Mouse (Mus musculus) brain, embryonic 14.5 days (tissue): ENCODE data around the gene Tns3. TPM values are rescaled to one million over a fixed set of nuclear protein-coding genes. Genes with fewer than 3 reads are reported as not detected.
A peak's percentile ranks its signal among the peaks of the same experiment; 100 is the strongest.

Source experiments
- DNase-seq: peaks from one replicate; pipeline ENCODE4 v3.0.0-alpha.2; 2011; ENCODE audit warnings: low read depth
- CTCF ChIP-seq: fragments of 200-500 bp; IDR thresholded peaks from 2 replicates; pipeline ENCODE4 v1.5.1; 2012; ENCODE audit warnings: inconsistent platforms, mild to moderate bottlenecking, moderate library complexity, borderline replicate concordance; ENCODE audit not compliant: insufficient read depth, insufficient read length; ENCODE audit errors: extremely low read depth
- POLR2A ChIP-seq: fragments of 200-500 bp; IDR thresholded peaks from 2 replicates; pipeline ENCODE4 v1.6.1; 2012; ENCODE audit warnings: mild to moderate bottlenecking, inconsistent platforms, borderline replicate concordance; ENCODE audit not compliant: poor library complexity, insufficient read depth, insufficient read length, severe bottlenecking; ENCODE audit errors: extremely low read depth
- polyA plus RNA-seq: library from polyadenylated mRNA; depleted of rRNA; stranded (reverse); fragments of >200 nt; gene quantifications from 2 replicates; pipeline ENCODE4 v1.2.3, GENCODE M21; 2012

The Tns3 gene
- polyA plus RNA-seq, 1 experiment: 12.1 TPM

DNA sequence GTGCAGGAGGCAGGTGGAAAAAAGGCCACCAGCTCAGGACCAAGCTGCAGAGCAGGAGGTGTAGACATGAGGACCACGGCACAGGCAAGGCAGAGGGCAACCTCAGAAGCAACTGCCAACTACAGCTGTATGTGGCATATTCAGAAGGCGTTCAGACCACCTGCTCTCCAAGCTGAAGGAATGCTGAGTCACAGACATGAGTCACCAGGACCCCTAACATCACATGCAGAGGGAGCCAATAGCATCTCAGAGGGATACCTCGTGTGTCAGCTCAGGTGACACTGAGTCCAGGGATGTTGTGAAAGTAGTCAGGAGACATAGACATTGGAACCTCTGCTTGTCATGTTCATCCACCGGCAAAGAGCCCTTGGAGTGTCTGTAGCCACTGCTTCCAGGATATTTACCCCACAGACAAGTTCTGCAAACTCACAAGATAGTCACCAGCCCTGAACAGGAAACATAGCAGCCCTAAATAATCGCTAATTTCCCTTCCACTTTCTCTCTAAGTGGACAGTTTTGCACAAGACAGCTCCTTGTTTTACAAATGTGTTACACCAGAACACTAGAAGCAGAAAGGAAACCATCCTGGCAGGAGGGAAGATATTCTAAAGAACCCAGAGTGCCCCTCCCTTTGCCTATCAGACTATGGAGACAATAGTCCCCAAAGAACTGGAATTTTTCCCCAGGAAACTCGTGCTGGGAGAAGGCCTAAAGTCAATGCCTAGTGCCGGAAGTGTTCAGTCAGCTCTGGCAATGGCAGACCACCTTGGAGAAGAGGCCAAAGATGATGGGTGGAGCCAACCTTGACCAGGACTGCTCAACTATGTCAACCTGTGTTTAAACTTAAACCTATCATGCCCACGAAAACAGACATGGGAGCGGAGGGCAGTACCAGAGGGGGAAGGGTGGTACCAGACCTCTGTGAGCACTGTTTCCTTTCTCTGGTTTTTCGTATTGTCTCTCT, 88.8 kb downstream of the Tns3 start:
- TF ChIP-seq CTCF: no peak
- no peak for TF ChIP-seq POLR2A
- DNase-seq: no peak

DNA sequence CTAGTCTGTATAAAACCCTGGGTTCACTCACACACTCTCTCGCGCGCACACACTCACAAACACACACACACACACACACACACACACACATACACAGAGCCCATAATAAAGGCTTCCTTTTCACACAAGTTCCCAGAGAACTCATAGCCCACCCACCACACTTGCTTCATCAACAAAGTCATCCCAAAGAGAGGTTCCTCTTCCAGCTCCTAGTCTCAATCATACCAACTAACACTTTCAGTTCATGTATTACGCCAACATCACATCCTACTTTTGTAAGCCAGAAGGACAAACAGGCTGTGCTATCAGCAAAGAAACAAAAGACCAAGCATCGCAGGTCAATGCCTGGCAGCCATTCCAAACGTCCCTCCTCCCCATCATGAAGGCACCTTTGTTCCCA, 89.8 kb downstream of the Tns3 start:
- no peak for TF ChIP-seq CTCF
- TF ChIP-seq POLR2A: no peak
- DNase-seq: no peak

DNA sequence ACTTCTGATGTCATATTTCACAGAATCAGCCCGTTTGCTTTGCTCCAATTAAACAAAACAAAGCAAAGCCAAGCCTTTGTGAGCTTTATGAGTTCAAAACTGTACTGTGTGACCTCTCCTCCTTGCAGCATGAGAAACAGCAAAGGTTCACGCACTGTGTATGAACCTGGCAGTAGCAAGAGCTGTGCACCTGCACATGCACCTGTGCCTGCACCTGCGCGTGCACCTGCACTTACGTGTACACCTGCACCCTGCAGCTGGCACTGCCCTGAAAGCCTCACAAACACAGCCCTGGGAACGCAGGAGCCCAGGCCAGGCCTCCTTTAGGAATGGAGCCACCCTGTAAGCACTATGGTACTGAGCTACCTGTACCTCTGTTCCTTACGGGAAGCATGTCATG, 91.6 kb downstream of the Tns3 start:
- no peak for DNase-seq
- TF ChIP-seq POLR2A (no peak), CTCF (no peak)

DNA sequence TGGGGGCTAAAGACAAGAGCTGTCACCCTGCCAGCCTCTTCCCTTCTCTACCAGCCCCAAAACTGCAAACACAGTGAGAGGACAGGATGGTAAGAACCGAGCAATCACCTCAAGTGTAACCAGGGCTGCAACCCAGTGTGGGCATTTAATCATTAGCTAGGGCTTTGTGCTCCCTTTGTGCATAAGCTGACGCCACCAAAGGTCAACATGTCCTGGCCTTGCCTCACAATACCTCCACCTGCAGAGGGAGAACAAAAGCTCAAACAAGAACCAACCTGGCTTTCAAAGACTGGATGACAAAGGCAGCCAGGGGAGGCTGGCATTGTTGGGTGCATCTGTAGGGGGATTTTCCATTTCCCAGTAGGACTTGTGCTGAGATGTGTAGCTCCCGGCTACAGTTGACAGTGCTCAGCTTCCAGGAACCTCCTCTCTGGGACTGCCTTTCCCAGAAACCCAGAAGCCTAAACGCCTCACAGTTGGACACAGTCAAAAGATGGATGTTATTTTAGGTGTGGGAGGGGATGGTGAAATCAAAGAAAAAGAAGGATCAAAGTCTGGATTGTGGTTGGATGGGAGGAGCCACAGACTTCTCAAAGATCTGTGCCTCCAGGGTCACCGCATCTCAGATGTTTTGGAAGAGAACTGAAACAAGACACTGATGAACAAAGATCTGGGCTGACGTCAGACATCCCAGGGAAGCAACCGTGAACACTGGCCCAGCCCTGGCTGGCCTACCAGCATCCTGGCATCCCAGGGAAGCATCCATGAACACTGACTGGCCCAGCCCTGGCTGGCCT, 94.9 kb downstream of the Tns3 start:
- peak; percentile 47 for DNase-seq
- TF ChIP-seq POLR2A (no peak), CTCF (no peak)

DNA sequence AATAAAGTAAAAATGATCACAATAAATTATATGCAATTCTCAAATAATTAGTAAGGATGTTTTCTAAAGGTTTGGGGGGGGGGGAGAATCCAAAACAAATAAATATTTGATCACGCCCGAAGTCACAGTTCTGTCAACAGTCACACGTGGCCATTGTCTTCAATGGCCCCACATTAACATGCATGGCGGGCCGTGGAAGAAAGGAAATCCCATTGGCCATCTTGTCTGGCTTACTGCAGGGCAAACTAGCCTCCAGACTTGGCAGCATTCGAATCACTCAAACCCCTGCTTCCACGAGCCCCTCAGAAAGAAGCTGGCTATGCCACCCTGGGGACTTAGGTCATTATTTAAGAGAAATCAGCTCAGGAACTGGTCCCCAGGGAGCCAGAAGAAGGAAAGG, 95.5 kb downstream of the Tns3 start:
- peak; percentile 38 for DNase-seq
- TF ChIP-seq CTCF: no peak
- no peak for TF ChIP-seq POLR2A

DNA sequence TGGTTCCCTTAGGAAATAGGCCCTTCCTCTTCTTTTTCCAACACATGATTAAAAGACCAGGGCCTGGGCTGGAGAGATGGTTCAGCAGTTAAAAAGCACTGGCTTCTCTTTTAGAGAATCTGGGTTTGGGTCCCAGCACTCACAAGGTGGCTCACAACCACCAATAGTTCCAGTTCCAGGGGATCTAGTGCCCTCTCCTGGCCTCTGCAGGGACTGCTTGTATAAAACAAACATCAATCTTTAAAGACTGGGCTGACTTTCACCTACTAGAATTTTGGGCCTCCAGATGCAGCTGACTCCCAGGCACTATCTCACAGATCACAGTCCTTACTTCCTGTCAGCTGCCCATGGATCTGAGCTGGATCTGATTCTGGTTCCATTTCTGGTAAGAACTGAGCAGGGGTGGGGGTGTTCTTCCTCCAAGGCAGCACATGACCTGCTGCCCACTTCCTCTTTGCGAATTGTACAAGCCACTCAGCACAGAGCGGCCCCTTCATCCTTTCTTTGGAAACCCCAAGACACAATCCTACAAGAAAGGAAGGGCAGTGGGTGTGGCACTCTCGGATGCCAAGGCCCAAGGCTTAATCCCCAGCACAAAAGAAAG, 98.0 kb downstream of the Tns3 start:
- TF ChIP-seq CTCF (peak; percentile 26; the same call in 1 of the 2 replicates), POLR2A (no peak)
- DNase-seq: no peak

DNA sequence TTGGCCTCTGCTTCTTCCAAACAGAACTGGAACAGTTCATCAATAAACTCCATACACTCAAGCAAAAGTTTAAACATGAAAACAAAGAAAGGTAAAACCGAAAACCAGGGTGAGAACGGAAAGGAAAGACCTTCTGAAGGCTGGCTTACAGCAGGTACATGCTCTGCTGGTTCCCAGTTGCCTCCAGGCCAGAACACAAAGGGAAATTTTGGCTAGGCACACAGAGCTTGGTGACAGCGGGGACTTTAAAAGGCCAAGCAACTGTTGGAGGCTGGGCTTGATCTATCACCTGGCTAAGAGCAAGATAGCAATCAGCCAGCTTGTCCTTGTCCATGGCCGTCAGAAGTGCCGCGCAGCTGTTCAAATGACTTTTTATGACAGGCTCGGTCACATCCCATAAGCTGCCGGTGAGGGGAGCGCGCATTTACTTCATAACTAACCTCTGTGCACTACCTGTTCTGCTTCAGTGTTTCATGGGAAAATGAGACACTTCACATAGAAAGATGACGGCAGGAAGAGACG, 105.5 kb downstream of the Tns3 start:
- TF ChIP-seq POLR2A (no peak), CTCF (no peak)
- no peak for DNase-seq

DNA sequence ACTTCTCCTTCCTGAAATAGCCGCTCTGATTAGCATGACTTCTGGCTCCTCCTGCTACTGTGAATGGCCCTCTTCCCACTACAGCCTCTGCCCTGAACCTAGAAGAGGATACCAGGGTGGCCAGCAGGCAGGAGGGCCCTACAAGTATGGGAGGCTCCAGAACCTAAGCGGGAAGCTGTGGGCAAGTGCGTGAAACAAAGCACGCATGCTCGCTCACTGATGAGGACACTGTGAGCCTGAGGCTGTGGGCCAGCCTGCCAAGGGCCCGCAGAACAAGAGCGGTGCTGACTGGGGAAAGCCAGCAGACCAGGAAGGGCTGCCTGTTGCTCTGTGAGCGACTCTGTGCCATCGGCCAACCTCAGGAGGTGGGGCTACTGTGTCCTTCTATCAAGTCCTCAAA, 106.1 kb downstream of the Tns3 start:
- TF ChIP-seq POLR2A (no peak), CTCF (no peak)
- DNase-seq: no peak

DNA sequence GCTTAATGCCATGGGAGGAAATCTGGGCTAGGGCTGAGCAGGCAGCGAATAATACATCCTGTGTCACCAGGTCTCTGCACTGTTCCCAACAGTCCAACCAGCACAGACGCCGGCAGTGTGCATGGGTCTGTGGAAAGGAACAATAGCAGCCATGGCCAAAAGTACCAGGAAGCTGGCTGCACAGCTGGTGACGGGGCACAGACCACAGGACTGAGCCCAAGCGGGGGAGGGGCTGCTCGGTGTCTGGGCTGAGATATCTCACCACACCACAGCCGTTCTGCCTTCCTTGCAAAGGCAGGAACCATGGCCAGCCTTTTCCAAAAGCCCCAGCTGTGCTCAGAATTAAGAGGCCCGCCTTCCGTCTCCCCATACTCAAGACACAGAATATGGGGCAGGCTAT, 107.3 kb downstream of the Tns3 start:
- DNase-seq: peak; percentile 47
- TF ChIP-seq CTCF (no peak), POLR2A (no peak)

DNA sequence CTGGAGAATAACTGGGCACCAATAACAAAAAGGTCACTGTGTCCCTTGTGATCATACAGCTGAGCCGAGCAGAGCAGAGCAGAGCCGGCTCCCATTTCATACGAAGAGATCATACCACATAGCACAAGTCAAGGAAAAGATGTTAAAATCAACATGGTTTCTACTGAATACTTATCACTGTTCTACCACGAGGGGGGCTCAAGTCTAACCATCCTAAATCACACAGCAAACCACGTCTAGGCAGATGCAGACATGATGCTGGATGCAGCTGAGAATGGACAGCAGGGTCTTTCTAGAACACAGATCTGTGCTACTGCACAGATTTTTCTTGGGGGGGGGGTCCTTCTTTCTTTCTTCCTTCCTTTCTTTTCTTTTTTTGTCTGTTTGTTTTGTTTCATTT, 112.6 kb downstream of the Tns3 start:
- no peak for TF ChIP-seq CTCF
- TF ChIP-seq POLR2A: no peak
- DNase-seq: no peak

DNA sequence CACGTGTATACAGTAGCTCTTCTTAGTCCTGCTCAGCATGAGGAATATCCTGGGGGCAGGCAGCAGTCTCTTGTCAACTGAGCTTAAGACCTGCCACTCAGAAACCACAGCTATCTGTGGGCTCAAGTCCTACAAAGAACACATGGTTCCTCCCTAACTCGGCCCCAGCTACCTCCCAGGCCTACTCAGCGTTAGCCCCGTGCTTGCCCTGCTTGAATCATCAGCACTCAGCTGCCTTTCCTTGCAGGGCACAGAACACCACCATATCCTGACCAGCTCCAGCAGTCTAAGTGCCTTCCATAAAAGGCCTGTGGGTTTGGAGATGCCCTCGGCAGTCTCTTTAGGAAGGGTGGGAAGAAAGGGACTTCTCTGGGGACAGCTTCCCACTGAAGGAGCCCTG, 116.7 kb downstream of the Tns3 start:
- DNase-seq: no peak
- no peak for TF ChIP-seq CTCF
- TF ChIP-seq POLR2A: no peak

DNA sequence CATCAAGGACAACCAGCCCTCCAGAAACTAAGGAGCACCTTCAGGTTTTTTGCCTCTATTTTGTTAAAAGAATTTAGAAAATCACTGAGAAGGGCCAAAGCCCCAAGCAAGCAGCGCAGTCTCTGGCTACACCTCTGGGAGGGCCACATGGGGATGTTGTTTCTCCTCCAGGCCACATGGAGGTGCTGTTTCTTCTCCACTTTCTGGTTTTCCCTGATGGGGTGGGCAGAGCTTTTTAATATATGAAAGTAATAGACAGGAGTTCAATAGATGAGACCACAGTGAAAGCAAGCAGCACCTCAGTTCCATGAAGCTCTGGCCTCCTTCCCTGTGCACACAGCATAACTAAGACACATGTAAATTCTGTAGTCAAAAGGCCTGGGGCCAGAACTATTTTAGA, 118.5 kb downstream of the Tns3 start:
- no peak for DNase-seq
- TF ChIP-seq CTCF (peak; percentile 44; the same call in 1 of the 2 replicates), POLR2A (no peak)

DNA sequence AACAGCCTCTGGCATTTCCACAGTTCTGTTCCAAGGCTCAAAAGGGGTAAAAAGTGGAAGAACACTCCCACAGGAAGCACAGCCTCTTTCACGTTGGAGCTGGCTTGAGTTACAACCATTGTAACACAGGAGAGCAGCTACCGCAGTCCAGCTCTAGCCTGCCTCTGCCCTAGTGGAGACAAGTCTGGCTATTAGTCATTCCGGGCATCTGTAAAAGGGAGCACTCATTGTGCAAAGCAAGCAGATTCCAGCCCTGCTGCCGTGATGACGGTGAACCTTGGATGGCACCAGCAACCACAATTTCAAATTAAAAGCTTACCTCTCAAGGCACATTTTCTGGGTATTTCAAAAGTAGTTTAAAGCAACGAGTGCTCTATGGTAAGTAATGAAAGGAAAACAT, 120.0 kb downstream of the Tns3 start:
- TF ChIP-seq POLR2A (no peak), CTCF (no peak)
- DNase-seq: peak; percentile 43
